Mouse (Mus musculus) cerebellum, postnatal 25 days (tissue): ENCODE results near the gene Dus1l.
A peak's percentile ranks its signal among the peaks of the same experiment; 100 is the strongest.
"Not testable (repeated sequence)": the region's sequence is repeated elsewhere in the genome, so short reads cannot be mapped to it uniquely, and the experiment has no call there.

Source experiments
- DNase-seq, 2 experiments: peaks; one replicate each; pipeline ENCODE4 v3.0.0; 2021; ENCODE audit warnings: mixed read lengths in 2 of 2

Gene Dus1l

DNA sequence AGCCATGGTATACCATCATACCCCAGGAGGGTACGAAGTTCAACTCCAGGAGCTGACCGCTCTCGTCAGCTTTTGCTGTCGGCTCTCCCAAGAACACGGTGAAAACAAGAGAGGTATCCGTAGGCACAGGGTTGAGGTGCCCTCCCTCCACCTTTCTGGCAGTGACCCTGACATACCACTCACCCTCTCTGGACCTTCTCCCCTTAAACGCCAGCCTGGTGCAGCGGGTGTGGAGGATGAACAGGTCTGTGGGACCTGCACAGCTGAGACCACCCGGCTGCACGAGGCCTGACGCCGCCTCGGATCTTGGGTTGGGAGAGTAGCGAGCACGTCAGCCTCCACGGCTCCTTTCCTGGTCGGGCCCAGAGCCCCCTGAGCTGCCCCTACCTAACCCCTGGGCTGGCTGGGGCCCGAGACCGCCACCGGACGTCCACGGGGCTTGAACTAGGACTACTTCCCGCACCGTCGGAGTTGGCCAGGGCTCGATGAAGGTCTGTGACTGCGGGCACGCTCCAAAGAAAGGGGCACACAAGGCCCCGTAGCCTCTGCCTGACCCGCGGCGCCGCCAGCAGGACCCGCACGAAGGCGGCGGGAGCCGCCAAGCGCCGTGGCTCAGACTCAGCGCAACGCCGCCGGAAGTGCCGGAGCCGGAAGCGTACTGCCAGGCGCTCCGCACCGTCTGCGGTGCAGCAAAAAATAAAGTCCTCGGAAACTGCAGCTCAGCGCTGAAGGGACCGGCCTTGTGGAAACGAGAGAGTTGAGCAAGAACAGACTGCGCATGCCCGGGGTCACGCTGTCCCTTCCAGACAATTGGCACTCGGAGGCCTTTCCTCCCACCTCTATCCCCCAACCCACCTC lies at the start of gene Dus1l:
Gene Dus1l, minus strand, starts transcription at position 648 of the 858 bp plus-strand sequence.
- DNase-seq, result peak; percentile 98 to 100

DNA sequence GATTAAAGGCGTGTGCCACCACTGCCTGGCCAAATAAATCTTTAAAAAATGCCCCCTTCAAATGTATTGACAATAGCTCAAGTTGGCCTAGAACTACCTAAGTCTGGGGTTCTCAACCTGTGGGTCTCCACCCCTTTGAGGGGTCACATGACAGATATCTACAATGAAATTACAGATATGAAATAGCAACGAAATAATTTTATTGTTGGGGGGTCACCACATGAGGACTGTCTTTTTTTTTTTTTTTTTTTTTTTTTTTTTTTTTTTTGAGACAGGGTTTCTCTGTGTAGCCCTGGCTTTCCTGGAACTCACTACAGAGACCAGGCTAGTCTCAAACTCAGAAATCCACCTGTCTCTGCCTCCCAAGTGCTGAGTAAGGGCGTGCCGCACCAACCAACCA lies 48.1 kb upstream of the Dus1l start:
- DNase-seq, result no peak

DNA sequence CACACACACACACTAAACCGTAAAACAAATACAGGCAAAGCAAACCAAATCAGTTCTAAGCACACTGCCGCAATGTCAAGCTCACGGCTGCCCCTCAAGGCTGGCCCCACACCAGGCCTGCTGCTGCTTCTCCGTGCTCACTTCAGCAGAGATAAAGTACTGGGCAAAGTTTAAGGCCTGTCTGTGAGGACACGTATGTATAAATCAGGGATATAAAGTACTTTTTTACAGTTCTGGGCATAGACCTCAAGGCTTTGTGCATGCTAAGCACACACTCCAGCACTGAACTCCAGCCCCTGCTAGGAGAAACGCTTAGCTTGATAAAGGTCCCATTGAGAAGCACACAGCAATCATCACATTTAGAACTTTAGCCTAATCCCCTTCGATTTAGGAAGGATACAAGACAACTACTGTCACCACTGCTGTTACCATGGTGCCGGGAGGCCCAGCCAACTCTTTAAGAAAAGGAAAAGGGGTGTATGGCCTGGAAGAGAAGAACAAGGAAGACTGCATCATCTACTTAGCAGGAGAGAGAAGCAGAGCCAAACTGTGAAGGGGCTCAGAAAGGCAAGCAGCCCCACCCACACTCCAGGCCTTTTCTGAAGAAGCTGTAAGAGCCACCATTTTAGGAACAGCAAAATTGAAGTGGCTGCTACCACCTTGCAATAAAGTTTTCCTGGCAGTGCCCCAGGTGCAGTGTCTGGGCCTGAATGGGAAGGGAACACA lies 37.5 kb upstream of the Dus1l start:
- no peak for DNase-seq

DNA sequence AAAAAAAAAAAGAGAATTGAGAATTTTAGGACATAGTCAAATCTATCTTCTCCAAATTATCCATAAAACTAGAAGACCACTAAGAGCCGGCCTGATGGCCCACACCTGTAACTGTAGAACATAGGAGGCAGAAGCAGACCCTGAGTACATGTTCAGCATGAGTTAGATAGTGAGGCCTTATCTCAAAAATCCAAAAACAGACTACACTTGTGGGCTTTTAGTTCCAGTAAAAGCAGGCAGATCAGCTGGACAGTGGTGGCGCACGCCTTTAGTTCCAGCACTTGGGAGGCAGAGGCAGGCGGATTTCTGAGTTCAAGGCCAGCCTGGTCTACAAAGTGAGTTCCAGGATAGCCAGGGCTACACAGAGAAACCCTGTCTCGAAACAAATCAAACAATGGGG lies 36.8 kb upstream of the Dus1l start:
- DNase-seq, result not testable (repeated sequence)

DNA sequence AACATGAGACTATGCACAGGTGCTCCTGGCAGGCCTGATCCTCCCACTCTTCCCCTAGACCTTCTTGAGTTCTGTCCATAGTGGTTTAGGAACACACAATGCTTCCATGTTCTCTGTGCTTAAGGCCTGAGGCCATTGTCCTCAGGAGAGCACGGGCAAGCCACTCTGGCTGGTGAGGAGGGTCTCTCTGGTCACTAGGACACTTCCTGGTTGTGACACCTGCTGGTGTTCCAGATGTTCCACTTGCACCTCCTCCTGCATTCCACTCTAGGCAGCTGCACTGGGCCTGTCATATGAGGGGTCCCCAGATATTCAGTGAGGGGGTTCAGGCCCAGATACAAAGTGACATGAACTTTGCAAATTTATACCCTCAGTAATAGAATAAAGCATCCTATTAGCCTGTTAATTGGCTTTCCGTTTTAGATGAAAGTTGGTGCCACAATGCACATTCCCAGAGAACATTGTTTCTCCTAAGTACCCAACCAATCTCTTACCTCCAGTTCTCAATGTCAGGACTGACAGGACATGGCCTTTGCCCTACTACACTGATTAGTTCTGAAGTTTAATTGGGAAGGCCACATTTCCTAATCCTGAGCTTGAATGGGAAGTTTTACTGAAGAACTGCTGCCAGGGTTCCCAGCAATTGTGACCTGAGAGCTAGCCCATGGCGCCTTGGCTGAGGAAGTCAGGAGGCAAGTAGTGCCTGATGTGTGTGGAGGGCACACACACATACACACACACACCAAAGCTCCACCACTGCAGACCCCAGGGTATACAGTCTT lies 35.6 kb upstream of the Dus1l start:
- DNase-seq, result no peak

DNA sequence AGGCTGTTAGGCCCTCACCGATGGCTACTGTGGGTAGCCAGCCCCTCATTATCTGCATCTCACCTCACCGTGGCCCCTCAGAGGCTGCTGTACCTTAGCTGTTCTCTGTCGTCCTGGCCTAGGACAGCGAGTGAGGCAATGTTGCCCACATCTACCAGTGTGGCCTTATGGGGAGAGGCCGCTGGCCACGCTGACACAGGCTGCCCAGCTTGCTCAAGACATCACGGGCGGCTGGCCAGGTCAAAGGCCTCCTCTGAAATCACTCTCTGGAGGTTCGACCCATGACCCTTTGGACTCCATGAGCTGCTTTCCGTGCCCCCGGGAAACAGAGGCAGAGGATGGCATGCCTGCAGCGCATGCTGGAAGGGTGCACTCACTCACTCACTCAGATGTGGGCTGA lies 34.5 kb upstream of the Dus1l start:
- DNase-seq, result no peak

DNA sequence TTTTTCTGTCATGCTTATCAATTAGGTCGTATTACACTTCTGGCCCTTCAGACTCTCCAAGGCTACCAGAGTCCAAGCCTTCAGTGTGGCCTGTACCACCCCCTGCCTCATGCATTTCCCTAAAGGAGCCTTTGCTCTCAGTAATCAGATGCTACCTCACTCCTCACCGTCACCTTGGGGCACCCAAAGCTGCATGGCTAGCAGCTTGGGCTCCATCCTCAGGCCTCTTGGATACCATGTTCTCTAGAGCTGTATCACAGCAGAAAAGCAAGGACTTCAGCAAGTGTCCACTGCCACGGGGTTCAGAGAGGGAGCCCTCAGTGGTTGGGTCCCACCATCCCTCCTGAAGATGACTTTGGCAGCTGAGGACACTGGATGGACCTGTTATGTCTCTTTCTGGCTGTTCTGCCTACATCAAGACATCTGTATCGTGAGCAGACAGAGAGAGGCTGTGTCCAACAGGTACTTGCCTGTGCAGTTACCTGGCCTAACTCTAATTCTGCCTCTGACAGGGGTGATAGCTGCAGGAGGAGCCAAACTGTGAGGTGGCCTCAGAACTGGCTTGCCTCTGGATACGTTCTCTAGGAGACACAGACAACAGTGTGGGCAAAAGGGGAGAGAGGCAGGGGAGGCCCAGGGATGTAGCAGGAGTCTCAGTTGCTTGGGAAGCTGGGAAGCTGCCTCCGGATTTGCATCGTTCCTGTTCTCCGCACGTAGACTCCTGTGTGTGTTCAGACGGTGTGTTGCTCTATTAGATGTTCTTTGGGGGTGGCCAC lies 33.7 kb upstream of the Dus1l start:
- no peak for DNase-seq

DNA sequence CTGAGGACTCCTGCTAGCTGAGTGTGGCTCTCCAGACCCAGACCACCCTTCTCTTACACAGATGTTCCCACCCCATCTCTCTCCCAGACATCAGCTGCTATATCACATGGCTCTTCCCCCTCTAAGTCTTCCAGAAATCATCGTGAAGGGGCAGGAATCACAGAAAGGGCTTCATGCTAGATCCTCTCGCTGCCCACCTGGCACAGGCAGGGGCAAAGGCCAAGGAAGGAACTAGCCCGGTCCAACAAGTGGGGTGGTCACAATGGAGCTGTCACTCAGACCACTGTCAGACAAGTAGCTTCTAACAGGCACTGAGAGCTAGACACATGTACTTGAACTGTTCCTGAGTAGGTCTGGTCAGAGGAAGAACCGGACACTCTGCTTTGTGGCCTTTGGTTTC lies 32.2 kb upstream of the Dus1l start:
- DNase-seq, result no peak

DNA sequence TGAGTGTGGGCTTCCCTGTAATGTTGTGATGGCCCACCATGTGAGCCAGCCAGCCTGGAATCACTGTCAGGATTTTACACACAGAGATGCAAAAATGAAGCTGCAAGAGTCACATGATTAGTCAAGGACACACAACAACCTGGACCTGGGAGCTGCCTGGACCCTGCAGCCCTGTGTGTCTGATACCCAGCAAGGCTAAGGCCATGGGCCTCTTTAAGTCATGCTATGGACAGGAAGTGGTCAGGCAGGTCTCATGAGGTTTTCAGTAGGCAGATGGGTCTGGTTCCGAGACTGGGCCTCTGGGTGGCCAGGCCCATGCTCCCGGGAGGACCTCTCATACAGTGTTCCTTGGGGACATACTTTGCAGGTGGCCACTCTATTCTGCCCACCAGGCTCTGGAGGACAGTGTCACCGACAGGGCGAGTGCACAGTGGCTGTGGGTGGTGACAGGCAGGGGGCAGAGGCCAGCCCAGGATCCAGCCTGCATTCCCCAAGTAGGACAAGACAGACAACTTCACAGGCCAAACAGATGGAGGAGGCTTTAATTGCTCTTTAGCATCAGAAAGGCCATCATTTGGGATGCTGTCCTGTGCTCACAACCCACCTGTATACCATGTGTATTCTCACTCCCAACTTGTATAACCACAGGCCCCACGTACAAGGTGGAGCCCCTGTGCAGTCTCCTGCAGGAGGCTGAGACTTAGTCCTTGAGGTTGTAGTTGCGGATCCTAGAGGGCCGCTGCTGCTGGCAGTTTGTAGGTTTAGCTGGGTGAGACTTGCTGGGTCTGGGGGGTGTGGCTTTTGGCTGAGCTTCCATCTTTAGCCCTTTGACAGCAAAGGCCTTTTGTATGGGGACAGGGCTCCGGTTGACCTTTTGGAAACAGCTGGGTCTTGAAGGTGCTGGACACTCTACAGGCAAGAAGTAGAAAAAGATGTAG lies 30.1 kb upstream of the Dus1l start:
- DNase-seq, result no peak

DNA sequence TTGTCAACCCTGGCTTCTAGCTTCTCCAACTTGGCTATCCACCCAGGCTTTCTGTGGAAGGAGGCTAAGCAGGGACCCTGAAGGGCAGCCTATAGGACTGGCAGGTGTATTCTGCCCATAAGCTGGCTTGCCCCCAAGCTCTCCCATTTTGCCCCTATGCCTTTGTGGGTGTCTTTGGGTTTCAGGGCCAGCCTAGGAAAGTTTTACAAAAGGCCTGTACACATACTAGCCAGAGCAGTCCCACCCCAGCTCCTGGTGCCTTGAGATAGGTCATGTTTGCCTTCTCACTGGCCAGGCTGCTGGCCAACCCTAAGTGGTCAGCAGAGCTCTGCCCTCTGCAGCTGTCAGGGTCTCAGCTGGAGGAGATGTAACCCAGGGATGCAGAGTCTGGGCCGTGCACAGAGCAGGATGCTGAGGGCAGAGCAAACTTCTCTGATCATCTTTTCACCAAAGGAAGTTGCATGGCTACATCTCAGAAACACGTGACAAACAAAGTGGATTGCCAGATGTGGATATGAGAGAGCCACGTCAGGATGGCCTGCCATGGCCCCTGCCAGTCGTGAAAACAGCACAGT lies 29.2 kb upstream of the Dus1l start:
- peak in 1 of 2 experiments; percentile 48 for DNase-seq

DNA sequence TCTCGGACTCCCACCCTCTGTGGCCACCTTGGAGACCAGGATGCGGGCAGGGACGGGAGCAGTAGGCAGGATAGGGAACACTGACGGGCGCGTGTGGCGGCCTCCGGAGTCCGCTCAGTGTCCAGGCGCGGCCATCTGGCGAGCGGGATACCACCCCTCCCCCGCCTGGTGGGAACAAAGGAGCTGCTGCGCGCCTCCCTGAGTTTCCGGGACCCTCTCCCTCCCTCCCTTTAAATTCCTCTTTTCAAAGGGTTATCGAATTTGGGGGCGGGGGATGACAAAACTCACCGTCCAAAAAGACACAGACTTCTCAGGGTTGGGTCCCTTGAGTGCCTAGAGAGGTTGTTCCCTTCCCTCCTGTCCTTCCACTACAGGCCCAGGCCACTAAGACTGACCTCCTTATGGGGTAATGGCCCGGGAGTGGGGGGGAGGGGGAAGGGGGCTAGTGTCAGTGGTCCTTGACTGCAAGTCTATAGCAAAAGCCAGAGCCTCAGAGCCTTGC lies 28.6 kb upstream of the Dus1l start:
- no peak for DNase-seq

DNA sequence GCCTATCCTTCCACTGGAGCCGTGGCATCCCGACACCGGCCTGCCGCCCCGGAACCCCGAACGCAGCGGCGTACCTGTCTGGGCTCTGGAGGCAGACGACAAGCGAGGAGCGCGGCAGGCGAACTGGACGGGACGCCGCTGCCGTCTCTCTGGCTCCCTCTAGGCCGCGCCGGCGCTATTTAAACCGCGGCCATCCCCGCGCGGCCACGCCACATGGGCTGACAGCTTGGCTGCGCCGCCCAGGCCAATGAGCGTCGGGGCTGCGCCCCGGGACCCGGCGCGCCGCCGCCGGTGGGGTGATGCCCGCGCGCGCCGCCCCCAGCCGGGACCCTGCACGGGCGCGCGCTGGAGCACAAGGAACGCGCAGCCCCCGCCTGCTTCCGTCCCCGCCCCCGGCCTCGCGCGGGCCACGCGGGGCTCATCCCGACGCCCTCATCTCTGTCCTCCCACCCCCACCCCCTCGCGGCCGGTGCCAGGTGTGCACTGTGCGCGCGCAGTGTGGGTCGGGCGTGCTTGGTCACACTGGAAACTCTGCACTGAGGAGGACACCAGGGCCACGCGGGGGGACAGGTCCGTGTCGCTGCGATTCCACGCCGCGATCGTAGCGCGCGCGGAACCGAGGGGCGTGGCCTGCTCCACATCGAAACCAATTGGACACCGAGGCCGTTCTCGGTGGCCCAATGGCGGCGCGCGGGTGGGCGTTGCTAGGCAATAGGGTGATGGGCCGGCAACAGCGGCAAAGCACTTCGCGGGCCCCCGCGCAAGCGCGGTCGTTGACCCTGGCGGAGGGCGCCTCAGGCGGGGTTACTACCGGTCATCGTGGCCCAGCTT lies 28.0 kb upstream of the Dus1l start, which contains the start of gene Fasn:
Gene Fasn, minus strand, starts transcription at position 592 of the 831 bp plus-strand sequence.
- DNase-seq, result peak; percentile 98 to 99

DNA sequence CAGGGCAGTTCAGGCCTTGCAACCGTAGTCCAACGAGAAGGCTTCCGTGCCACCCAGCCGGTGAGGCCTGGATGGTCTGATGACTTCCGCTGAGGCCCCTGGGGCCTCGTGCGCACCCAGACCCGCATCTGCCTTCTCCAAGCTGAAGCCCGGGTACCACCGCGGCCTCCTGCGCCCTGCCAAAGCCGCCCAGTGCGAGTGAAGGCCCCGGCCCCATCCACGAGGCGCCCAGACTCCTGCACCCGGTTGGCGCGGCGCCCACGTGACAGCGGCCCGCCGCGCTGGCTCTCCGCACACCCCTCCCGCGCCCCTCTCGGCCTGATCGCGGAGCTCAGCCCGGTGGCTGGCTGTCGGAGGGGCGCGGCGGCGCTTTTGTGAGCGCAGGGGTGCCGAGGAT lies 27.3 kb upstream of the Dus1l start:
- DNase-seq, result peak in 1 of 2 experiments; percentile 84

DNA sequence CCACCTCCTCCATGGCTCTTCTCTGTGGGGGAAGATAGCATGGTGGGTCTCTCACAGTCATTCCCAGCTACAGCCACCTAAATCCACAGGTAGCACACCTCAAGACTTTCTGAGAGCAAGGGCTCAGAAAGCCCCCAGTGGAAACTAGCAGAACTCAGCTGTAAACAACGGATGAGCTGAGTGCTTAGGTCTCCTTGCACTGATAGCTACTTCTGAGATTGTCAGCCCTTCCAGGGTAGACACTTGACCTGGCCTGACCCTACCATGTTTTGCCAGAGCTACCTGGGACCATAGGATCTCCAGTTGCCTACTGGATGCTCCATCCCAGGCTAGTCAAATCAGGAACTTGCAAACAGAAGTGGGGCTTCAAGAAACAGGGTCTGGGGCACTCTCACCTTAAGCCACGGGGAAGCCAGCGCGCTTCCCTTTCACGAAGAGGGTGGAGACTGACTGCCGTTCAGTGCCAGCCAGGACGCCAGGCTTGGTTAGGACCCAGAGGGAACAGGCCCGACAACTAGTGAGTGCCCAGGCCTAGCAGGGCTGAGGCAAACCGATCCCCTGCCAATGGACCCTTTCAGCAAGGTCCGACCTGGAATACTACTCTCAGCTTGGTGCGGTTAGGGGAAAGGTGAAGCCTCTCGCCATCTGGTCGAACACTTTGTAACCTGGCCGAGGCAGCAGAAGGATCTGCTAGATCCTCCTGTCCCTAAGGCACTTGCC lies 26.8 kb upstream of the Dus1l start:
- DNase-seq, result peak in 1 of 2 experiments; percentile 63

DNA sequence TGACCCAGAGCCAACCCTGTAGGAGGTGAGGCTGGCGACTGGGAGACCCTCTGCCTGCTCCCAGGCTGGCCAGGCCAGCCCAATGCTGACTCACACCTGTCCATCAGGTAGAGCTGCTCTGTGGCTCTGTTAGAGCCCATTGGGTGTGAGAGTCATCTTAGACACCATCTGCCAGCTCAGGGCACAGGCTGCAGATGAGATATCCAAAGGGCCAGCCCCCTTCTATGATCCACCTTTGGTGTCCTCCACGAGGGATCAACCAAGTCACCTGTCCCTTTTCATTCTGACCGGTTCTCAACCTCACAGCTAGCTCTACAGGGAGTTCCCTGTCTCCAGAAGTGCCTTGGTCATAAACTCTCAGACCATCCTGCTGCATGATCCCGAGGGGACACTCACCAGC lies 26.1 kb upstream of the Dus1l start:
- no peak for DNase-seq

DNA sequence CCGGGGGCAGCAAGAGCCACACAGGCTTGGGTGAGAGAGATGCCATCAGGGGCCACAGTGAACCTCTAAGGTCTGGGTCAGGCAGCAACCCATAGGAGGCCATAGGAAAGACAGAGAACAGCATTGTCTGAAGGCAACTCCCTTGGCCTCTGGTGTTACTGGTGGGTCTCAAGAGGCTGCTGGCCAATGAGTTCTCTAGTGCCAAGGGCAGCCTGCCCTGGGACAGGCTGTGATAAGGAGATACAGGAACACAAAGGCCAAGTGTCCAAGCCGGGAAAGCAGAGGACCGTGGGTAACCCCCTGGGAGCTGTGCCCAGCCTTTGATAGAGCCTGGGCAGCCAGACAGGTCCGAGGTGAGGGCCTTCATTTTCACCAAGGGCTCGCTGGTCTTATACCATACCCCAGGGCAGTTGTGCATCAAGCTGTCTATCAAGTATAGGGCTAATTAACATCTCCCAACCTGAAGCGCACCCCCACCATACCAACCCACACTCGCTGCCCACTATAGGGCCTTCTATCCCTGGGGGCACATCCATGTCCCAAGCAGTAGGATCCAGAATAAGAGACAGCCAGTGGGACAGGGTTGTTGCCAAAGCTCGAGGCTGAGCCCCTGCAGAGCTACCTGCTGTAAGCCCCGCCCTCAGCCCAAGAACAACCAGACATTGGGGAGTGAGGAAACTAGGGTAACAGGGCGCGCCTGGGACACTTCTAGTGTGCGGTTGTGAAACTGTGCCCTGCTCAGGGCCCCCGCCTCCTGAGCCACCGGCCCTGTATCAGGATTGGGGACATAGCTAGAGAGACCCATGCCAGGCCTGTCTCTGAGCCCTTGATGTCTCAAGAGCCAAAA lies 25.1 kb upstream of the Dus1l start:
- DNase-seq, result peak in 1 of 2 experiments; percentile 39

DNA sequence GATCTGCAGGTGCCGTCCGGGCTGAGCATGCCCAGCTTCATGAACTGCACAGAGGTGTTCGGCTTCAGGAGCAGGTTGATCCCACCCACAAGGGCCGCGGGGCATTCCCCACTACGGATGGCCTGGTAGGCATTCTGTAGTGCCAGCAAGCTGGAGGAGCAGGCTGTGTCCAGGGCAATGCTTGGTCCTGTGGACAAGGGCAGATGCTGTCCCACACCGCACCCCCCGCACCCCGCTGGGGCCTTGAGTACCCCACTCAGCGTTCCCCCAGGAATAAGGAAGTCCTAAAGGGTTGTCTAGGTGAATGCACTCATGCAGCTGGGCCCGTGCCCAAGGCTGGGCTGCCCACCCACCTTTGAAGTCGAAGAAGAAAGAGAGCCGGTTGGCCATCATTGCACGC lies 24.3 kb upstream of the Dus1l start:
- peak in 1 of 2 experiments; percentile 44 for DNase-seq

DNA sequence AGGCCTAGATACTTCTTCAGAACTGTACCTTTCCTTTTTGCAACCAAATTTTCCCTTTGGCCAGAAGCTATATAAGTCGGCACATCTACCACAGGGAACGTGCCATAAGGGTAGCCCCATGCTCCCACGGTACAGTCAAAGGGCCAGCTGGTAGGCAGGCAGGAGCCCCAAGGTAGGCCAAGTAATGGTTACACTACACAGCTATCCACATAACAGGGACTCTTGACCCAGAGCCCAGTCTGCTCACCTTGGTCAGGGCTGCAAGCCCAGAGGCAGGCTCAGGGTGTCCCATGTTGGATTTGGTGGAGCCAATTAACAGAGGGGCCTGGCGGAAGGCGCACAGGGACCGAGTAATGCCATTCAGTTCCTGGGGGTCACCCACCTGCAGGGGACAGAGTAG lies 23.4 kb upstream of the Dus1l start:
- DNase-seq, result peak; percentile 68 to 74
